Mouse (Mus musculus) urinary bladder, postnatal 4 days (tissue): ENCODE measurements at regions not wholly inside any gene's neighbourhood (a gene's known extent, or its start where the extent isn't known, plus 50 kb on each side); places are given as distances from the start of the nearest gene placed in this dataset.

Source experiments
- DNase-seq, 2 experiments: peaks; one replicate each; pipeline ENCODE4 v3.0.0; 2021 to 2022; ENCODE audit warnings: low spot score in 2 of 2

DNA sequence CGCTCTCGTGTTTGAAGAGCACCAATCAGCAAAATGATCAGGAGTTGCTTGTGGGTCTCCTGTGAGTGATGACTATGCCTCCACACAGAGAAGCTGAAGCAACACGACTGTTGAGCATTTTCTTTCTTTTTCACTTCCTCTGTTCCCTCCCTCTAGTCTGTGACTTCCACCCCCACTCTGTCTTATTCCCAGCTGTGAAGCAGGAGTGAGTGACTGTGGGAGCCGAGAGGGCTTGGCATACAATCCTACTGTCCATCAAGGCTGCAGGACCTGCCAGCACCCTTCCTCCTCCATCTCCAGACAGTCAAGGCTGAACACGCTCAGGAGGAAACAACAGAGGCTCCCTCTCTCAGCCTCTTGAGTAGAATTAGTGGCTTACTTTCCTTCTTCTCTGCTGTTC is 401.3 kb downstream of the Plcl1 start:
- no peak for DNase-seq

DNA sequence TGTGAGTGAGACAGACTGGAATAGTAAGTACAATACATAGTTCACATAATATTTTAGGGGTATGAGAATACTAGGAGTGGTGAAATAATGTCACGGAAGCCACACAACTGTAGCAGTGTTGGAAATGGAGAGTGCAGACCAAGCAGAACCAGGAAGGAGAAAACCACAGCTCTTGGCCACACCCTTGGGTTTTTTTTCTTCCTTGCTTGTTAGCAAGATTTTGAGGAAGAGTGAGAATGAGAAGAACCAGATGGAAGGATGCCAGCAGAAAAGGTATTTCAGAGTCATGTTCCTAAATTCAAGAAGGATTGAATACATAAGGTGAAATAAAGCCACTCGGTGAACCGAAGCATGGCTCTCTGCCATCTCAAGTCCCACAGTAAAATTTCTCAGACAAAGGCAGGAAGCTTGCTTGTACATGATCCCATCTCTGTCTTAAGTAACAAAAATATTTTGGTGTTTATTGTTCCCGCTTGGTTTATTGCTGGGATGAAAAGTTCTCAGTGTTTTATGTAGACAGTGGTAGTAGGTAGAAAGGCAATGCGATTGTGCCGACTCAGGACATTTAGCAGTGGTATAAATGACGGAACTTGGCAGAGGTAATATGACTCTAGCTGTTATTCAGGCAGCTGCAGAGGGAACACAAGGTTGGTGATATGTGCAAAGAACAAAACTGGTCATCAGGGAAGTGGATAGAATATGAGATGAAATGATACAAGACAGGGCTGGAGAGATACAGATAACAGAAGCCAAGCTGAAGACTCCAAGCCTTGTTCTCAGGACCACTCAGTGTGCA is 403.2 kb downstream of the Plcl1 start:
- no peak for DNase-seq

- no peak for DNase-seq
Measured at GRCm38 (mm10) chr1:55812486-55812885, 406.8 kb downstream of the Plcl1 start.

- DNase-seq, result no peak
Measured at GRCm38 (mm10) chr1:55820866-55821500, 415.3 kb downstream of the Plcl1 start.

GRCm38 (mm10) chr1:55822599-55822998 is 416.9 kb downstream of the Plcl1 start:
- DNase-seq, result no peak

DNA sequence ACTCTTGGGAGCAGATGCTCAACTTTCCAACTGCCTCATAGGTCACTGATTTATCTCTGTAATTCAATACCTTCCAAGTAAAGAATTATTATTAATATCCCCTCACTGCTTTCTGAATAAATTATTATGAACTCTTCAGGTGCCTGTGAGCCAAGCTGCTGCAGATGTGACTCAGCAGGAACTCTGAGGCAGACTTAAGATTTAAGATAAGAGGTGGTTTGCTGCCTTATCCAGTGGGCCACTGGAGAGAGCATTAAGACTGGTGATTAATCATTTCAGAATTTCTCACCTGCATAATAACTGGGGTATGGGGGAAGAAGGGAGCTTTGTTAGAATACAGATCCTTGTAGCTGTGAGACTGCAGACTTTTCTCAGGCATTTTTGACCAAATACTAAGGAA is 421.5 kb downstream of the Plcl1 start:
- DNase-seq, result no peak

DNA sequence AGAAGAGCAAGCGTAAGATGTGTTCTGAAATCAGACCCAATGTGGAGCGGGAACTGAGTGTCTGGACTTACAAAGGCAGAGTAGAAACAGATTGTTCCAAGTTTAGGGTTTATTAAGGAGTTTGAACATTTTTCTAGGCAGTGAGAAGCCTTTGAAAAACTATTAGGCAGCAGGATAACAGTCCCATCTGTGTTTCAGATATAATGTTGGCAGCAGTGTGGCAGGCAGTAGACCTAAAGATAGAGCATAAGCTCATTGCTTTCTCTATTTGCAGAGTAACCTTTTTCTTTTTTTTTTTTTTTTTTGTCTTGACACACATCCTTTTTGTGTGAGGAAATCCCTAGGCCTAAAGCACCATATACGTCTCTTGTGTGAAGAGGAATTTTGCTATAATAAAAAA is 429.6 kb downstream of the Plcl1 start:
- no peak for DNase-seq

DNA sequence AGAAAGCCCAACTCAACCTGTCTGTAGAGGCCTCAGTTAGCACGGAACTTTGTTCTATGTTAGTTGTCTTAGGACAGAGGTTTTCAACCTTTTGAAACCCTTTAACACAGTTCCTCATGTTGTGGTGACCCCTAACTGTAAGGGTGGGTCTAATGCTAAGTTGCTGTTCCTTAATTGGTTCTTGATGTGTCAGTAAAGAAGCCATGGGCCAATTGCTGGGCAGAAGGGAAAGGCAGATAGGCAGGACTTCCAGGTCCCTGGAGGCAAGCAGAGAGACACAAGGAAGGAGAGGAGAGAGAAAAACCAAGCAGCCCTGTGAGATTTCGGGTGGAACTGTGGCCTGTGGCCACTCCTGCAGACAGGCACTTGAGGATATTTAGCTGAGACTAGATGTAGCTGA is 431.0 kb downstream of the Plcl1 start:
- no peak for DNase-seq

DNA sequence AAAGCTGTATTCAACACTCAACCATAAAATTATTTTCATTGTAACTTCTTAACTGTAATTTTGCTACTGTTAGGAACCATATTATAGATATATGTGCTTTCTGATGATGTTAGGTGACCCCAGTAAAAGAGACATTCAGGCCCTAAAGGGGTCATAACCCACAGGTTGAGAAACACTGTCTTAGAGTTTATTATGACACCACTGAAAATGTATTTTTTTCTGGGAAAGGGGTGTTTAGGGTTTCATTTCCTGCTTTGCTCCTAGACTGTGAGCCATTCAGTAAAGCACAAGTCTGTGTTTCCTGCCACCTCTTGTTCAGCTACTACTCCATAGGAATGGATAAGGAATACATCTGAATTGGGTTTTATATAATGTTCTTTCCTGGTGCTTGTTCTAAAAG is 431.6 kb downstream of the Plcl1 start:
- DNase-seq, result no peak

DNA sequence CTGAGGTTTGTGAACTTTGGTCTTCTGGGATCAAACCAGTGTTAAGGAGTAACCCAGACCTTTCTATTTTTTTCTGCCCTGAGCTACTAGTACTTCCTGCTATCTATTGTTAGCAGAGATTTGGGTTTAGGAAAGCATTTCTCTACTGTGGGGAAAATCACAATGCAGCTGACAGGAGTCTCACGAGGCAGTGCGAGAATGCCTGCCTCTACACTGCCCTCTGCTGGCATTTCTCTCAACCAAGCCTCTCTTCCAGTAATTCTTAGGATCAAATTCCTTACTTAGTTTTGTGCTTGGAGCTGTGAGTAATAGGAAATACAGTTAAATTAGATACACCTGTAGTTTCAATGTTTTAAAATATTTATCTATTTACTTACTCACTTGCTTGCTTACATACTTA is 432.4 kb downstream of the Plcl1 start:
- peak in 1 of 2 experiments; percentile 67 for DNase-seq

DNA sequence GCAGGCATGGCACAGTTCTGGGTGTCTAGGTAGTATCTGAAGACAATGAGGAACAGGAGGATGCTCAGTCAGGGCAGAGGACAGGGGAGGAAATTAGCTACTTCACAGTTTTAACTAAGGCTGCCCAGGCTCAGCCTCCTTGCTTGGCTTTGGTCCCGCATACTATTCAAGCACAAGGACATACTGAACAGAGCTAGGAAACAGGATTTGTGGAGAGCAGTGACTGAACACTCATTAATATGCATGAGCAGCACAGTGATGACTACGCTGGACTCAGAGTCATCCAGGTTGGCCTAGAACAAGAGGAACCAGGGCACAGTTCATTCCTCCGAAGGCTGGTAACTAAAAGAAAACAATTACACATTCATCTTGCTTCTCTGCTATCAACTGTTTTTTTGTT is 443.1 kb downstream of the Plcl1 start:
- DNase-seq, result no peak

DNA sequence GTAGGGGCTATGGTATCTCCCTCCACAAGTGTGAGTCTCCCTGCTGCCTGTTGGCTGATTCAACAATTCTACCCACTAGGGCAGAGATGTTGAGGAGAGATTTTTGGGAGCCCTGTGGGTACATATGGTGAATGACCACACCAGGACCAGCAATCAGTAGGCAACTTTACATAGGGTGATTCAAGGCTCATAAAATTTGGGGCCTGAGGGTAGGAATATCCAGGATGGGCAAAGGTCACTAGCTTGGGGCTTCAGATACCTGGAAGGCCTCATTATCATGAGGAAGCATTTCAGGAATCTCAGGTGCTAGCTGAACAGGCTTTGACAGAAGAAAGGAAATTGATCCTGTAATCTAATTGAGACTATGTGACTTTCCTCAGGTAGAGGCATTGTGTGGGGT is 446.6 kb downstream of the Plcl1 start:
- no peak for DNase-seq

DNA sequence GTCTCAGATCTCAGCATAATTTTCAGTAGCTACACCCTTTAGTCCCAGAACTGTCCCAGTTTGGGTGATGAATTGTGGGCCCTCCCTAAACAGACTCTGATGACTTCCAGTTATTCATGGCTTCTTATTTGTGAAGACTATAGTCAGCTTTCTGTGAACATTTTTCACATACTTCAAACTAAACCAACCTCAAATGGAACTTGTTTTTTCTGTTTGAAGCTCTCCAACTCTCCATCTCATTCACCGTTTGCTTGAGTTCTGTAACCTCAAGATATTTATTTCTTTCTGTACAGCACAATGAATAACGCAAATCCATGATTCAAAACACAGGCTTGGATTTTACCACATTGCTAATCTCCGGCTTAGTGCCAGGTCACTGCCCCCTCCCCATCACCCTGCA is 453.4 kb downstream of the Plcl1 start:
- DNase-seq, result no peak

DNA sequence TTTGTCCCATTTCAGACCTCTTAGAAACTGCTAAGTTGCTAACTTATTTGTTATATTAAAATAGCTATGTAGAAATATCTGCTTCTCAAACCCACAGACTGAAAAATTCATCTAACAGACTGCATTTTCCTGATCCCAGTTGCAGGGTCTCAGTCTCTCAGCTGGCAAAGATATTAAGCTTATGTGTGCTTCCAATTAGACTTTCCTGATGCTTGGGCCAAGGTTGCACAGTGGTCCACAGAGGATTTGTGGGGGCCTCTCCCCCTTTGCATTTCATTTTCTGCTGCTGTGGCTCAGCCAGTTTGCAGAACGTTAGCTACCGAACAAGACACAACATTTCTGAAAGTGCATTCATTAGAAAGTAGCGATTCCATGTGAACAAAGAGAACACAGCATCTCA is 457.4 kb downstream of the Plcl1 start:
- no peak for DNase-seq

GRCm38 (mm10) chr1:55865274-55865673 is 459.6 kb downstream of the Plcl1 start:
- no peak for DNase-seq

- DNase-seq, result no peak
Measured at GRCm38 (mm10) chr1:55866677-55867076, 461.0 kb downstream of the Plcl1 start.

DNA sequence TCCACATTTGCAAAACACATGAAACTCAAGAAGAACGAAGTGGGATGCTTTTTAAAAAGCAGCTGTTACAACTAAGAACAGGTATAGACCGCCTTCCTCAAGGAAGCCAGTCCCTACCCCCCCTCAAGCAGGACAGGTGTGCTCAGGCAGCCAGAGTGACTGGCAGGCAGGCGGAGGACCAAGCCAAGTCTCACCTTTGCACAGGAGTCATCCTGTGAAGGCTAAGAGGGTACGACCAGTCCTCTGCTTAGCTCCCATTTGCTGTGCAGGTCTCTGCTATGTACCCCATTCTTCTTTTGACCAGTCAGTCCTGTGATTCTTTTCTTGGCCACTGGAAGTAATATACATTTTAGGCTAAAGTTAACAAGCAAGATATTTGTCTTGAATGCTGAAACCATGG is 467.9 kb downstream of the Plcl1 start:
- no peak for DNase-seq

GRCm38 (mm10) chr1:55874143-55874867 is 468.6 kb downstream of the Plcl1 start:
- DNase-seq, result peak in 1 of 2 experiments; percentile 75

DNA sequence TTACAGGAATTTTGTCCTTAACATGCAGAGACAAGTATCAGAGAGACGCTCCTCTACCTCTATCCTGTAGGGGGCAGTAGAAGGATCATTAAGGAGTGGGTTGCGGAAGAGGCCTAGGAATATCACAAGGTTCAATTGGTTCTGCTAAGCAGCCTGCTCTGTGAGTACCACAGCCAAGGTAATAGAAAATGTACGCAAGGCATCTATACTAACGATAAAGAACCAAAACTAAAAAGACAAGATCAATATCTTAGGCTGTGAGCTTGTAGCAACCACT is 469.1 kb downstream of the Plcl1 start:
- DNase-seq, result no peak

DNA sequence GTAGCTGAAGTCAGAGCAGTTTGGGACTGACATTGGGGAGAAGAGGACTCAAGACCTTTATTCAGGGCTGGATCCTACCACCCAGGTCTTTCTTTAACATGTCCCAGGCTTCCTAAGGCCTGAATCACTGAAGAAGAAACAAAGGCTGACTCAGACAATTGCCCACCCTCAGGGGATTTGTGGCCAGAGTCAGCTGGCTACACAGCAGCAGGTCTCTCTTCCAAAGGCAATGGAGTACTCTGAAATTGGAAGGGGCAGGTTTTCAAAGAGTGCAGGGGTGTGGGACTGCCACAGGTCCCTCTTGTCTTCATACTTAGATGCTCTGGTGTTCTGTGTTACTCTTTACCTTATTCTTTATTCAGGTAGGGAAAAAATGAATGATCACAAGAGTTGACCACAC is 478.9 kb downstream of the Plcl1 start:
- no peak for DNase-seq

GRCm38 (mm10) chr1:55886383-55887070 is 480.8 kb downstream of the Plcl1 start:
- DNase-seq, result no peak

DNA sequence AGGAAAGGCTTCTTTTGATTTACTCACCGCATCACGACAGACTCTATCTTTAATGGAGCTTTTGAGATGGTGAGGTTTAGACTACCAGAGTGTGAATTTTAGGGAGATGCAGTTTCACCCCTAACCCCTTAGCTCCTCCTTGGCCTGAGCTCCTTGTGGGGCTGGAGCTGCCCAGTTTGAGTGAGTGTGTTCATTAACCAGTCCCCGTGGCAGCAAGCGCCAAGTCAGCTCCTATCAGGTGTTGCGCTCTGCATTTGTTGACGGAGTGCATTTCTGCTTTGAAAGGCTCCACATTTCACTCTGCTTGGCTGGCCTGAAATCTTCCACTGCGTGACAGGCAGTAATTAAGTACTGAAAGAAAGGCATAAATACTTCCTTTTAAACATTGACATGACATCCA is 481.7 kb downstream of the Plcl1 start:
- no peak for DNase-seq
